Mouse (Mus musculus) liver, embryonic 15.5 days (tissue): Measurements from ENCODE around the gene Cdx2. TPM values are rescaled to one million over a fixed set of nuclear protein-coding genes. Genes with fewer than 3 reads are reported as not detected.
A peak's percentile ranks its signal among the peaks of the same experiment; 100 is the strongest.

Source experiments
- ATAC-seq: fragments of 200-750 bp; cut with Nextera tagmentation; 2 replicates; pipeline ENCODE4 v1.8.0; 2017; ENCODE audit warnings: moderate number of reproducible peaks, mild to moderate bottlenecking, moderate library complexity; ENCODE audit not compliant: insufficient read depth
- H3K27ac ChIP-seq: fragments of 300-500 bp; sonication (generic); replicated peaks from 2 replicates; pipeline ENCODE4 v1.5.1; 2015; ENCODE audit warnings: mild to moderate bottlenecking, inconsistent platforms
- H3K27me3 ChIP-seq: fragments of 300-500 bp; sonication (generic); 2 replicates; pipeline ENCODE4 v1.6.1; 2015; ENCODE audit warnings: mild to moderate bottlenecking, inconsistent platforms
- H3K36me3 ChIP-seq: fragments of 300-500 bp; sonication (generic); replicated peaks from 2 replicates; pipeline ENCODE4 v1.6.1; 2015; ENCODE audit warnings: moderate library complexity, mild to moderate bottlenecking, inconsistent platforms
- H3K4me1 ChIP-seq: fragments of 300-500 bp; sonication (generic); replicated peaks from 2 replicates; pipeline ENCODE4 v1.6.1; 2015; ENCODE audit warnings: inconsistent platforms
- H3K4me2 ChIP-seq: fragments of 300-500 bp; sonication (generic); 2 replicates; pipeline ENCODE4 v1.6.1; 2015; ENCODE audit warnings: moderate library complexity, mild to moderate bottlenecking, inconsistent platforms
- H3K4me3 ChIP-seq: fragments of 300-500 bp; sonication (generic); replicated peaks from 2 replicates; pipeline ENCODE4 v1.5.1; 2015; ENCODE audit warnings: mild to moderate bottlenecking, inconsistent platforms
- H3K9ac ChIP-seq: fragments of 300-500 bp; sonication (generic); 2 replicates; pipeline ENCODE4 v1.6.1; 2015; ENCODE audit warnings: moderate library complexity, mild to moderate bottlenecking, inconsistent platforms
- H3K9me3 ChIP-seq: fragments of 300-500 bp; sonication (generic); replicated peaks from 2 replicates; pipeline ENCODE4 v1.6.1; 2016; ENCODE audit warnings: inconsistent platforms
- WGBS: fragments of 180-500 bp; shearing (Covaris S2); methylation state at CpG from one replicate; pipeline ENCODE4 v1.1.7; 2015; ENCODE audit warnings: mixed read lengths; ENCODE audit not compliant: insufficient replicate concordance; 5-methylcytosine and 5-hydroxymethylcytosine counted together
- microRNA-seq: library from miRNA; unstranded; fragments of <30 nt; microRNA quantifications from one replicate; pipeline ENCODE4, GENCODE M21; 2016
- polyA plus RNA-seq: library from polyadenylated mRNA; unstranded; fragments of >200 nt; fragmentation: Nextera tagmentation; extraction: Ambion mirVana; gene quantifications from 2 replicates; pipeline ENCODE4 v1.2.1, GENCODE M21; 2015

Gene Cdx2
- polyA plus RNA-seq, 1 experiment from 2014 or later: not detected

GRCm38 (mm10) chr5:147269926-147270672 is 37.0 kb downstream of the Cdx2 start, which contains the start of gene Pdx1:
Gene Pdx1, plus strand, starts transcription at chr5:147269959.
- 1% methylated on average over 44 of the region's 44 CpGs for WGBS
- Histone ChIP-seq H3K9me3 (no peaks in the 10 kb centered on the region), H3K27me3 (peaks cover 99% of the 10 kb centered on the region), H3K9ac (no peak within 1 kb of the TSS), H3K27ac (no peak within 1 kb of the TSS), H3K4me2 (peak within 1 kb of the TSS; percentile 33), H3K36me3 (no peaks in the 10 kb centered on the region), H3K4me1 (no peaks in the 10 kb centered on the region), H3K4me3 (no peak within 1 kb of the TSS)
- ATAC-seq: no peak

- H3K4me2 ChIP-seq: 0 out of 2 replicates have a peak overlapping the region, but pooled peaks have one; percentile 33
- no peak overlapping the region for H3K4me3 ChIP-seq
- WGBS: 8% methylated on average over 6 of the region's 6 CpGs
- H3K9me3 ChIP-seq: no peaks in the 10 kb centered on the region
- no peaks in the 10 kb centered on the region for H3K4me1 ChIP-seq
- ATAC-seq: no peak
- H3K36me3 ChIP-seq: no peaks in the 10 kb centered on the region
- peaks cover 95% of the 10 kb centered on the region for H3K27me3 ChIP-seq
- H3K27ac ChIP-seq: no peak overlapping the region
- no peak overlapping the region for H3K9ac ChIP-seq
Observed at GRCm38 (mm10) chr5:147269371-147269770, 37.7 kb downstream of the Cdx2 start.

- Histone ChIP-seq H3K9ac (no peak overlapping the region), H3K9me3 (no peaks in the 10 kb centered on the region), H3K27ac (no peak overlapping the region), H3K27me3 (peaks cover 90% of the 10 kb centered on the region), H3K4me3 (no peak overlapping the region), H3K4me1 (no peaks in the 10 kb centered on the region), H3K4me2 (no peak overlapping the region), H3K36me3 (no peaks in the 10 kb centered on the region)
- WGBS: 6% methylated on average over 8 of the region's 8 CpGs
- ATAC-seq: no peak
Observed at GRCm38 (mm10) chr5:147268728-147269127, 38.3 kb downstream of the Cdx2 start.

GRCm38 (mm10) chr5:147267434-147267833 is 39.6 kb downstream of the Cdx2 start:
- H3K9me3 ChIP-seq: no peaks in the 10 kb centered on the region
- no peak for ATAC-seq
- H3K36me3 ChIP-seq: no peaks in the 10 kb centered on the region
- H3K9ac ChIP-seq: no peak overlapping the region
- H3K4me2 ChIP-seq: no peak overlapping the region
- peaks cover 80% of the 10 kb centered on the region for H3K27me3 ChIP-seq
- no peak overlapping the region for H3K27ac ChIP-seq
- no peak overlapping the region for H3K4me3 ChIP-seq
- 12% methylated on average over 6 of the region's 6 CpGs for WGBS
- H3K4me1 ChIP-seq: no peaks in the 10 kb centered on the region

GRCm38 (mm10) chr5:147263945-147264344 is 43.1 kb downstream of the Cdx2 start:
- peaks cover 46% of the 10 kb centered on the region for H3K27me3 ChIP-seq
- no peak for ATAC-seq
- H3K9me3 ChIP-seq: no peaks in the 10 kb centered on the region
- no peaks in the 10 kb centered on the region for H3K4me1 ChIP-seq
- no peak overlapping the region for H3K27ac ChIP-seq
- H3K36me3 ChIP-seq: no peaks in the 10 kb centered on the region
- no peak overlapping the region for H3K4me3 ChIP-seq
- H3K4me2 ChIP-seq: no peak overlapping the region
- H3K9ac ChIP-seq: no peak overlapping the region
- WGBS: 18% methylated on average over 4 of the region's 4 CpGs

- H3K9ac ChIP-seq: no peak overlapping the region
- no peaks in the 10 kb centered on the region for H3K9me3 ChIP-seq
- peaks cover 27% of the 10 kb centered on the region for H3K27me3 ChIP-seq
- H3K4me3 ChIP-seq: no peak overlapping the region
- no peak for ATAC-seq
- no peaks in the 10 kb centered on the region for H3K4me1 ChIP-seq
- H3K36me3 ChIP-seq: no peaks in the 10 kb centered on the region
- H3K4me2 ChIP-seq: no peak overlapping the region
- WGBS: 40% methylated on average over 11 of the region's 11 CpGs
- no peak overlapping the region for H3K27ac ChIP-seq
Observed at GRCm38 (mm10) chr5:147261899-147262541, 45.0 kb downstream of the Cdx2 start.

GRCm38 (mm10) chr5:147260778-147261177 is 46.3 kb downstream of the Cdx2 start:
- Histone ChIP-seq H3K4me2 (no peak overlapping the region), H3K27me3 (peaks cover 14% of the 10 kb centered on the region), H3K27ac (no peak overlapping the region), H3K4me1 (no peaks in the 10 kb centered on the region), H3K9me3 (no peaks in the 10 kb centered on the region), H3K4me3 (no peak overlapping the region), H3K9ac (no peak overlapping the region), H3K36me3 (no peaks in the 10 kb centered on the region)
- ATAC-seq: no peak
- WGBS: 55% methylated on average over 4 of the region's 4 CpGs

GRCm38 (mm10) chr5:147260189-147260588 is 46.9 kb downstream of the Cdx2 start:
- no peak overlapping the region for H3K4me3 ChIP-seq
- no peak for ATAC-seq
- H3K27ac ChIP-seq: no peak overlapping the region
- no peaks in the 10 kb centered on the region for H3K36me3 ChIP-seq
- peaks cover 8% of the 10 kb centered on the region for H3K27me3 ChIP-seq
- H3K9ac ChIP-seq: no peak overlapping the region
- H3K4me2 ChIP-seq: no peak overlapping the region
- 60% methylated on average over 1 of the region's 1 CpGs for whole genome bisulfite sequencing
- no peaks in the 10 kb centered on the region for H3K9me3 ChIP-seq
- H3K4me1 ChIP-seq: no peaks in the 10 kb centered on the region

Small RNA genes lying within 50 kb of the gene (microRNA-seq; reads per million reads assigned to microRNA genes)
- not detected for gene Mir7k

Other genes with a start within 250 kb of the Cdx2 start
- gene Lnx2, start 230.7 kb downstream of the Cdx2 start, polyA plus RNA-seq: 4.7 and 4.9 TPM in 2 replicates
- gene Polr1d, start 230.2 kb downstream of the Cdx2 start, polyA plus RNA-seq: 62.4 and 68.0 TPM in 2 replicates
- gene Gsx1, start 118.6 kb downstream of the Cdx2 start, polyA plus RNA-seq: not detected in 2 replicates
- not detected in 2 replicates for gene Pdx1, start 37.3 kb downstream of the Cdx2 start, polyA plus RNA-seq
- 1.0 and 1.5 TPM in 2 replicates for gene Urad, start 15.2 kb upstream of the Cdx2 start, polyA plus RNA-seq
- 1.4 and 1.8 TPM in 2 replicates for gene Flt3, start 93.2 kb upstream of the Cdx2 start, polyA plus RNA-seq
- gene Pan3, start 122.9 kb upstream of the Cdx2 start, polyA plus RNA-seq: 28.7 and 30.0 TPM in 2 replicates